Mouse (Mus musculus): ENCODE results near the gene Rprd1b.

The Rprd1b gene

DNA sequence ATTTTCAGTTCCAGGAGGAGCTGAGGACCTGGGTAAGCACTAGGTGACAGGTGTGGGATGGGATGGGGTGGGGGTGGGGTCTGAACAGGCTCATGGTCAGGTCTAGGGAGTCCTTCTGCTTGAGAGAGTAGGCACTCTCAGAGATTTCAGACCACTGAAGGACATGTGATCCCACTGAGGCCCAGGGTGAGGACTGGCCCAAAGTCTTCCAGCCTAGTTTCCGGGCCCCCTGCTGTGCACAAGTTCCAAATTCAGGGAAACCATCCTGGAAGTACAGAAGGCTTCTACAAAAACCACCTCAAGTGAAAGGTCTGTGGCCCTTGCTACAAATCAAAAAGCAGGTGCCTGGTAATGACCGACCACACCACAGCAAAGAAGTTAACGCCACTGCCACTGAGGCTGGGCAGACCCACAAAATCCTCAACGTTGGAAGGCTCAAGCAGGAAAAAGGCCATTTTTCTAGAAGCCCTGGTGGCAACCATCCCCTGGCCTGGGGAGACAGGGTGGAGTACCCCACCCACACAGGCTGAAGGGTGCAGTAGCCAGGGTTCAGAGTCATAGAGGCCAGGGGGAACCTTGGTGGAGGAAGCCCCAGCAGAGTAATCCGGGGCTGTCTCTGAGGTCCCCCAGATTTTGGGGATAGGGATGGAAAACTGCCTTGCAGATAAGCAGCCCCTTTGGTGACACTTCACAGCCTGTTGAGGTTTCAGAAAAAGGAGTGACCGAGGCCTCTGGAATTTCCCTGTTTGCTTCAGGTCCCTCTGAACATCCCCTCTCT lies 116.6 kb downstream of the Rprd1b start:
- no peak for DNase-seq (ENCODE audit: low spot score in 2 of 2)

DNA sequence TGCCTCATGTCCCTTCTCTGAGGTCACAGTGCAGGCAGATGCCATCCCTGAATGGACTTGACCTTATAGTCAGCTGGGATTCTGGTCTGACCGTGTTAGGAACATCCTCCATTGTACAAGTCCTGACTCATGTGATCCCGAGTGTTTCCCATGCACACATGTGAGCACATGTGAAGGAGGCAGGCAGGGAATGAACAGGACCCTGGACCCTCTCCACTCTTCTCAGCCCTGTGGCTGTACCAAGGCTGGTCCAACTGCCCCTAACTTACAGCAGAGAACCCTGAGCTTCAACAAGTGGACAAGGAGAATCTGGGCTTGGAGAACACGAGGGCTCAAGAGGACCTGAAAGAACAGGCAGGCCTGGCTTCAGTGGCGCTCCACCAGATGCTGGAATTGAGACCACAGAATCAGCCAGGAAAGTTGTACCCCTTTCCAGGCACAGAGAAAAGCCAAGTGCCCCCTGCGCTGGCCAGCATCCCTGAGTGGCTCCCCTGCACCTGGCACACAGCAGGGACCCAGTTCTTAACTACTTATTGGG lies 117.3 kb downstream of the Rprd1b start:
- no peak for DNase-seq (ENCODE audit: low spot score in 2 of 2)

- peak; percentile 94 to 95 for DNase-seq (ENCODE audit: low spot score in 2 of 2)
Measured at GRCm38 (mm10) chr2:158146223-158146622, 117.9 kb downstream of the Rprd1b start, which contains the start of gene Tgm2. Gene Tgm2 (minus strand): TSS chr2:158146436.

GRCm38 (mm10) chr2:158146971-158147370 lies 118.7 kb downstream of the Rprd1b start:
- DNase-seq (ENCODE audit: low spot score in 2 of 2), result no peak

DNA sequence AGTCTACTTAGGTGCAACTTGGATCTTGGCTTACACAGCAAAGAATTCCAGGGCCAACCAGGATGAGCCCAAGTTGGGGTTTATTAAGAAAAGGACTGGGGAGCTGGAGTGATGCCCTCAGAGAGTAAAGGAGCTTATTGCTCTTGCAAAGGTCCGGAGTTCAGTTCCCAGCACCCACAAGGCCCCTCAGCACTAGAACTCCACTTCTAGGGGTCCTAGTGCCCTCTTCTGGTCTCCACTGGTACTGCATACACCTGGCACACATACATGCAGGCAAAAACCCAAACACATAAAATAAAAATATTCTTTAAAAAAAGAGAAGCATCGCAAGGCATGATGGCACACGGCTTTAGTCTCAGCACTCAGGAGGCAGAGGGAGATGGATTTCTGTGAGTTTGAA lies 122.8 kb downstream of the Rprd1b start:
- DNase-seq (ENCODE audit: low spot score in 2 of 2), result no peak

DNA sequence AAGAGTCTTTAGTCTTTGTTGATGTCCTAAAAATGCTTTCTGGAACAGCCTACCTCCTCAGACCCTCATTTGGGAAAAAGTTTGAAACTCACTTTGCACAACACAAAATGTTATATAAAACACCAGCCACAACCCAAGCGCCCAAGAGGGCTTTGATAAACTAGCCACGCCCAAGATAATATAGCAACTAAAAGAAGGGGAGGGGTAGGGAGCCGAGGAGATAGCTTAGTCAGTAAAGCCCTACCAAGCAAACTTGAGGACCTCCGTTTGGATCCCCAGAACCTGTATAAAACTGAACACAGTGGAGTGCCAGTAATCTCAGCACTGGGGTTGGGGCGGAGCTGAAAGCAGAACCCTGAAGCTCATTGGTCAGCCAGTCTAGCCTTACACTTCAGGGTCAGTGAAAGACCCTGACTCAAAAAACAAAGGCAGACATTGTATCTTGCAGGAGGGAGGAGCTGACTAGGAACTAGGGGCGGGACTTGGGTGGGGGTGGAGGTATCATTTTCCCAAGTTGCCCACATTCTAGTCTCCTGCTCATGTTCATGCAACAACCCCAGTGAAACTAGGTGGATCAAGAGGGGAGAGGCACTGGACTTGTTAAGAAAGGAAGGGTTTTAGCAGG lies 124.5 kb downstream of the Rprd1b start:
- no peak for DNase-seq (ENCODE audit: low spot score in 2 of 2)

GRCm38 (mm10) chr2:158153728-158154343 lies 125.5 kb downstream of the Rprd1b start:
- no peak for DNase-seq (ENCODE audit: low spot score in 2 of 2)

DNA sequence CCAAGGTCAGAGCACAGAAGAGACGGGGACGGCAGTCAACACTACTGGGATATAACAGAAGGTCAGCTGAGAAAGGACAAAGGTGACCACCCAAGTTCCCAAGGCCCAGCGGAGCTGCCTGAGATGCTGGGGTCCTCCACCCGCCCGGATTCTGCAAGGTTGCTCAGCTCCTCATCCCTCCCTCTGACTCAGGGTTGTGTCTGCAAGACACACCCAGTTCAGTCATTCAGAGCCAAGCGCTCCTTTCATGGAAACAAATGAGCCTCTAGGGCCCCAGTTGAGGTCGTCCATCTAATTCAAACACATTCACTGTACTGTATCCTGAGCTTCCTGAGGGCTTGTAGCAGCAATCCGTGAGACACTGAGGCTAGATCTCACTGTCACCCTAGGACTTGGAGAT lies 126.3 kb downstream of the Rprd1b start:
- DNase-seq (ENCODE audit: low spot score in 2 of 2), result no peak

DNA sequence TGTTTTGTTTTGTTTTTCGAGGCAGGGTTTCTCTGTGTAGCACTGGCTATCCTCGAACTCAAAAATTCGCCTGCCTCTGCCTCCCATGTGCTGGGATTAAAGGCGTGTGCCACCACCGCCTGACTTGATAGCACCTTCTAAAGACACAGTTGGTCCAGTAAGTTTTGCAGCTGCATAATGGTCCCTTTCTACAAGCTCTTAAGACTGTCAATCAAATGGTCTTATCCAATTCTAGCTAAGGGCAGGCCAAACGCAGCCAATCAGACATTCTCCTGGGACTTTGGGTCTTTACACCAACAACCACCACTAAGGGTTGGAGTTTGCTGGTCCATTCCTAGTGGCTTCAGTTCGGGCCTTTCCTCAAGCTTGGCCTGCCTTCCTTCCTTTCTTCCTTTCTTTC lies 126.8 kb downstream of the Rprd1b start:
- no peak for DNase-seq (ENCODE audit: low spot score in 2 of 2)

- no peak for DNase-seq (ENCODE audit: low spot score in 2 of 2)
Measured at GRCm38 (mm10) chr2:158155615-158156014, 127.3 kb downstream of the Rprd1b start.

GRCm38 (mm10) chr2:158156487-158156886 lies 128.2 kb downstream of the Rprd1b start:
- DNase-seq (ENCODE audit: low spot score in 2 of 2), result no peak

DNA sequence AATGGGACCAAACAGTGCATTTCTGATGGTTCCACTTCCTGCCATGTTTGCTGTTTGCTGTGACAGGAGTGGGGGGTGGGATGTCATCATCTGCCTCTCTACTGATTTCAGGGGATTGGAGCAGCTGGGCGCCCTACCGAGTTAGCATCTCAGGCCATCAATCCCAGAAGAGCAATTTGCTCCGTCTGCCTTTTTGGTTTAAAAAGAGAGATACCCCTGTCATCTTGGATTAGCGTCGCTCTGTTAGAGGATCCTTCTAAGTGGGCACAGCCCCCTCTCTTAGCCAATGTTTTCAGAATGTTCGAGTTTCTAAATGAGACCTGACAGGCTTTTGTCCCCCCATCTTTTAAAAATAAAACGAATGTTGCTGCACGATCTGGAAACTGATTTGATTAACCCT lies 129.4 kb downstream of the Rprd1b start:
- no peak for DNase-seq (ENCODE audit: low spot score in 2 of 2)

DNA sequence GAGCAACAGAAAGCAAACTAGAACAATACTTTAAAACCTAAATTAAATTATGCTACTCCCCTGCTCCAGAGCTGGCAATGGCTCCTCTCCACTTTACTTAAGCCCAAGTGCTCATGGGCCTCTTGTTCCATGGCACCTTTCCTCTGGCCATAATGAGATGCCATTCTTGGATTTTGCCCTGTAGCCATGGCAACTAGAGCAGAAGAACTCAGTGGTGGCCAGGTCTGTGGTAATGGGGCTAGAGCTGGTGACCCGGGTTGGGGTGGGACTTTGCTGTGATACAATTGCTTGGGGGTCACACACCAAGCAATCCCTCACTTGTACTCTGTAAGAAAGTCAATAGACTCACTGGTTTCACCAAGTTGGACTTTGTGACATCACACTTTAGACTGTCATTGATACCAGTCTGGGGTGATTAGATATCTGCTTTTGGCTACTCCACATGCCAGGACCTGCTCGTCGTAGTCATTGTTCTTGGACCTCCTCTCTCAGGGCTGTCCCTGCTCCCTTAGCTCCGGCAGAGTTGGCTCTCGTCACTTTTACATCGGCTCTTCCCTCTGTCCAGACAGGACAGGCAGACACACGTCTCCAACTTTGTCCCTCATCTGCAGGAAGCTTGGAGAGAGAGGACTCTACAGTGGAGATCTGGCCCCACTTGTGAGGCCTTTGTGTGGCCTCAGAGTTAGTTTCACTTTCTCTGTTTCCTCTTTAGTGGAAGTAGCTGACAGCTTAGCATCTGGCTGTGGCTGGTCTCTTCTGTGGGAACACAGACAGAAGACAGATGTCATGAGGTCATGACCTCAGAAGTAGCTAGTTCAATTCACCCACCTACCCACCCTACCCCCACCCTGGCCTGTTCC lies 131.3 kb downstream of the Rprd1b start:
- DNase-seq (ENCODE audit: low spot score in 2 of 2), result peak in 1 of 2 experiments; percentile 32

GRCm38 (mm10) chr2:158161761-158162160 lies 133.5 kb downstream of the Rprd1b start:
- no peak for DNase-seq (ENCODE audit: low spot score in 2 of 2)

- DNase-seq (ENCODE audit: low spot score in 2 of 2), result no peak
Measured at GRCm38 (mm10) chr2:158163034-158163433, 134.7 kb downstream of the Rprd1b start.

GRCm38 (mm10) chr2:158165776-158166175 lies 137.5 kb downstream of the Rprd1b start:
- no peak for DNase-seq (ENCODE audit: low spot score in 2 of 2)

DNA sequence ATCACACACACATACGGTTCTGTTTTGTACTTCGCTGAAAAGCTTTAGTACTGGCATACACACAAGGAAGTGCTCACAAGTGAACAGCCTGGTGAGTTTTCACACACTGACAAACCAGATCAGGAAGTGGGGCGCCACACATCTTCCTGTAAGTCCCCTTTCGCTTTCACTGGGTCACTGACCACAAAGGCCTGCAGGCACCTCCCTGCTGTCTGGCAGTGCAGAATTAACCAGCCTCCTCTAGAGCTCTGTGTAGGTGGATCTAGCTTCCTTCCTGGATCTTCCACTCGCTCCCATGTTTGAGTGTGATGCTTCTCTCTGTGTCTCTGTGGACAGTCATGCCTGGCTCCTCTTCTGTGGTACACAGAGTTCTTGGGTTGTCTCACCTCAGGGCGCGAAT lies 138.3 kb downstream of the Rprd1b start:
- DNase-seq (ENCODE audit: low spot score in 2 of 2), result no peak

DNA sequence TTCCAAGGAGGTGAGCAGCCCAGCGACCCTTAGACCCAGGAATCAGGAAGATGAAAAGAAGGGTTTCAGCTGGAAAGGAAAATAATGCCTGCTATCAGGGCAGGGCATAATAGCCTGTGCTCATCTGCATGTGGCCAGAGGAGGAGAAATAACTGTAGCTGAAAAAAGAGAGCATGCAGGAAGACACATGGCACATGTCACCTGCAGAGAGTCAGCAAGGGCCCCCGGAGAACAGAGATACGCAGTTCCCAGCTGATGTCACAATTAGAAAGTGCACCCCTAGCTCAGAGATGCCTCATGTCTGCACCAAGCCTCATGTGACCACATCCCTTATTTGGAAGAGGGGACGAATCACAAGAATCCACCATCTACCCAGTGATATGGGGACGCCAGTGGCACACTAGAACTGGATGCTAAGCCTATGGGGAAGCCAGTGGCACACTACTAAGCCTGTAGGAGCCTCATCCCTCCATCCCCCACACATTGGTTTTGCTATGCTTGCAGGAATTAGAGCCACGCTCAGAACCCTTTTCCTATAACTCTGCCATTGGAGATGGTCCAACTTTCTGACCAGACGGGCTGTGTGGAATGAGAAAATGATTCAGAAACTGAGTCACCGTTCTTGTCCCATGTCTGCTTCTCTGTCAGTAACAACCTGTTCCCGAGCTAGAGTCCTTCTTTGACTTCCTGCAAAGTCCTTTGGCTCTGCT lies 139.4 kb downstream of the Rprd1b start:
- DNase-seq (ENCODE audit: low spot score in 2 of 2), result no peak

DNA sequence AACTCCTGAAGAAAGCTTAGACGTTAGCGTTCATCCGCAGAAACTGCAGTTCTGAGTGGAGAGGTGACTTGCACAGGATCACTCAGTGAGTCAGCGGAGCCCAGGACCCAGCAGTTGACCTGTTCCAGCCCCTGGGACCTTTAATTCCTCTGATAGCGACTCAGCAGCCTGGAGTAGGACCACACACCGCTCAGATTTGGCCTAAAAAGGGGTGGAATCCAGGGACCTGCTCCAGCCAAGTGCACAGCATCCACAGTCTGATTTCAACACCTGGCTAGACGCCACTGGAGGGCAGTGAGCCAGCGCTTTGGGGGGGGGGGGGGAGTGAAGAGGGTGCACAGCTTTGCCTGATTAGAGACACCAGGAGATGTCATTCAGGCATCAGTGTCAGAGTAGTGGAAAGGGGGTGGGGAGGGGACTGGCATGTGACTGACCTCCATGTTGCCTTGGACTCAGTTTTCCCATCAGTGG lies 140.5 kb downstream of the Rprd1b start:
- DNase-seq (ENCODE audit: low spot score in 2 of 2), result peak in 1 of 2 experiments; percentile 55

- DNase-seq (ENCODE audit: low spot score in 2 of 2), result no peak
Measured at GRCm38 (mm10) chr2:158169351-158169750, 141.1 kb downstream of the Rprd1b start.

DNA sequence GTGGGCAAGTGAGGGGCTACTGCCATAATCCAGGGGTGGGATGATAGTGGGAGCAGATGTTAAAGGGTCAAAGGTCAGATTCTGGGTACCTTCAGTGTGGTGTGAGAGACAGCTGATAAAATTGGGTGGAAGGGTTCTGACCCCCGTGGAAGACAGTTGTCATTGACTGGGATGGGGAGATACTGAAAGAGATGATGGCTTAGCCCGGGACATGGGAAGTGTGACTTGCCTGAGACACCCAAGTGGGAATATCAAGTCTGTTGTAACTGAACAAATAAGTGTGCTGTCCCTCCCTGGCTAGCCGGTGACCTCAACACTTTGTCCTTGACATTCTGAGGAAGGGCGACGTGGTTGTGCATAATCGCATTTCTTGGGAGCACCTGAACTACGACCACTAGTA lies 141.5 kb downstream of the Rprd1b start:
- no peak for DNase-seq (ENCODE audit: low spot score in 2 of 2)

All from urinary bladder, postnatal 36 days (tissue).